Mouse (Mus musculus): ENCODE results near the gene Svs3a. TPM values are rescaled to one million over a fixed set of nuclear protein-coding genes. Genes with fewer than 3 reads are reported as not detected.
"Not testable (repeated sequence)": the region's sequence is repeated elsewhere in the genome, so short reads cannot be mapped to it uniquely, and the experiment has no call there.

Gene Svs3a
- not detected for polyA plus RNA-seq (2017; shearing (Covaris generic))

GRCm38 (mm10) chr2:164288968-164289367, at the start of gene Svs3a:
Gene Svs3a (plus strand): TSS chr2:164289268.
- ATAC-seq: not testable (repeated sequence)

DNA sequence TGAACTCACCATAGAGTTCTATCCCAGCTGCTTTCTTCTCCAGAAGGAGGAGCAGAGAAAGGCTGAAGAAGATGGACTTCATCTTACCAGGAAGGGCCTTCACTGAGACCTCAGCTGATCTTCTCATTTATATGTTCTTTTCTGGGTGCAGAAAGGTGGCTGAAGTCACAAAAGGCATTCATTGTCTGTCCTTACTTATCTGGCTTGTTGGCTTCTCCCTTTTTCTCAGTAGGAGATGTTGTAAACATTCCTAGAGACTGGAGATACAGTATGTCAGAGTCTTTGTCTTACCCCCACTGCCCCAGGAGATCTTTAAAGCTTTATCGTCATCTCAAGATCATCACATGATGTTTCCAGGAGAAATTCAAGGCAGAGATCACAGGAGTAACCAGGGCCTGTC, 32.5 kb upstream of the Svs3a start, which contains the start of gene Svs3b:
Gene Svs3b (minus strand): TSS at position 101 of the 400 bp plus-strand sequence.
- not testable (repeated sequence) for ATAC-seq

- no peak for ATAC-seq
These were observed 10.7 kb upstream of the Svs3a start, which contains the start of gene Svs4 for GRCm38 (mm10) chr2:164278359-164278758. Gene Svs4 (minus strand): TSS chr2:164278459.

DNA sequence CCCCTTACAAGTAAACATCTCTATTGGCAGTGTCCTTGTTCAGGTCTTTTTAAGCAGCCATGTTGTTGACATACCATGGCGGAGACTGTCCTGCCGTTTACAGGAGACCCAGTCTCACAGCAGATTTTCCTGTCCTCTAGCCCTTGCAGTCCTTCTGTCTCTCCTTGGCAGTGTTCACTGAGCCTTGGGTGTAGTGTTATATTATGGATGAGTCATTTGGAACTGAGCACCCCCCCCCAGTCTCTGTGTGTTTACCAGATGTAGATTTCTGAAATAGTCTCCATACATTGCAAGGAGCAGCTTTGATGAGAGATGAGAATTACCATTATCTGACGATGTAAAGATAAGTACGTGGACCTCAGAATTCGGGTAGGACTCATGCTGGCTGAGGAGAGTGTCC, 23.5 kb downstream of the Svs3a start:
- ATAC-seq: no peak

GRCm38 (mm10) chr2:164315460-164315859, 26.4 kb downstream of the Svs3a start:
- ATAC-seq: not testable (repeated sequence)

DNA sequence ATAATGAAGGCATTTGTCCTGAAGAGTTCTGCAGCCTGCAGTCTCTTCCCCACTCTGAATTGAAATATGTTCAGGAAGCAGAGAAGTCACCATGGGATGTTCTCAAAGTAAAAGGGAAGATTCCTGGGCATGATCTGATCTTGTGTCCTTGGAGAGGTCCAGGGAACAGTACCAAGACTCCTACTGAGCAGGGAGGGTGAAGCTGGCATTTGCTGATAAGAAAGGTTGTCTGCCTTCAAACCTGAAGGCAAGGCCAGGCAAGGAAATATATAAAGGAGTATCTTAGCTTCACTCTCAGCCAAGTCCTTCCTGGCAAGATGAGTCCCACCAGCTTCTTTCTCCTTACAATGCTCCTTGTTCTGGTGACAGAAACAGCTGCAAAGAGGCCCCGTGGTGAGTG, 27.4 kb downstream of the Svs3a start, which contains the start of gene Svs6:
Gene Svs6 (plus strand): TSS at position 301 of the 400 bp plus-strand sequence.
- ATAC-seq: not testable (repeated sequence)

GRCm38 (mm10) chr2:164320983-164321382, 31.9 kb downstream of the Svs3a start:
- no peak for ATAC-seq

- ATAC-seq: not testable (repeated sequence)
These were observed 43.4 kb downstream of the Svs3a start, which contains the start of gene Svs5 for GRCm38 (mm10) chr2:164332440-164332839. Gene Svs5 (plus strand): TSS chr2:164332740.

Other genes with a start within 250 kb of the Svs3a start
- 100 to 1,000 TPM; 158 to 175 TPM for gene Stk4, start 218.9 kb upstream of the Svs3a start, polyA plus RNA-seq (2017; shearing (Covaris generic))
- gene Tomm34, start 218.1 kb upstream of the Svs3a start, polyA plus RNA-seq (2017; shearing (Covaris generic)): 100 to 1,000 TPM; 132 to 139 TPM
- under 1 TPM in 1 of 2 experiments, not detected in 1; 0.22 TPM for gene Kcns1, start 118.2 kb upstream of the Svs3a start, polyA plus RNA-seq (2017; shearing (Covaris generic))
- gene Wfdc5, start 106.5 kb upstream of the Svs3a start, polyA plus RNA-seq (2017; shearing (Covaris generic)): not detected
- not detected for gene Wfdc12, start 98.7 kb upstream of the Svs3a start, polyA plus RNA-seq (2017; shearing (Covaris generic))
- gene Wfdc15a, start 89.1 kb upstream of the Svs3a start, polyA plus RNA-seq (2017; shearing (Covaris generic)): not detected
- not detected for gene Wfdc15b, start 67.6 kb upstream of the Svs3a start, polyA plus RNA-seq (2017; shearing (Covaris generic))
- not detected for gene Svs2, start 50.8 kb upstream of the Svs3a start, polyA plus RNA-seq (2017; shearing (Covaris generic))
- not detected for gene Svs3b, start 32.6 kb upstream of the Svs3a start, polyA plus RNA-seq (2017; shearing (Covaris generic))
- gene Svs4, start 10.8 kb upstream of the Svs3a start, polyA plus RNA-seq (2017; shearing (Covaris generic)): not detected
- not detected for gene Svs6, start 27.5 kb downstream of the Svs3a start, polyA plus RNA-seq (2017; shearing (Covaris generic))
- gene Svs5, start 43.5 kb downstream of the Svs3a start, polyA plus RNA-seq (2017; shearing (Covaris generic)): not detected
- gene Slpi, start 99.8 kb downstream of the Svs3a start, polyA plus RNA-seq (2017; shearing (Covaris generic)): 1 to 10 TPM in 1 of 2 experiments, under 1 TPM in 1; 0.75 to 1.1 TPM
- gene Rbpjl, start 113.9 kb downstream of the Svs3a start, polyA plus RNA-seq (2017; shearing (Covaris generic)): not detected
- gene Matn4, start 115.9 kb downstream of the Svs3a start, polyA plus RNA-seq (2017; shearing (Covaris generic)): not detected
- 10 to 100 TPM; 69.7 to 93.7 TPM for gene Sdc4, start 154.6 kb downstream of the Svs3a start, polyA plus RNA-seq (2017; shearing (Covaris generic))
- gene Sys1, start 167.7 kb downstream of the Svs3a start, polyA plus RNA-seq (2017; shearing (Covaris generic)): 10 to 100 TPM in 1 of 2 experiments, 1 to 10 TPM in 1; 8.8 to 15.1 TPM
- not detected for gene Gm20458, start 171.7 kb downstream of the Svs3a start, polyA plus RNA-seq (2017; shearing (Covaris generic))
- not detected for gene Trp53tg5, start 184.5 kb downstream of the Svs3a start, polyA plus RNA-seq (2017; shearing (Covaris generic))
- 1 to 10 TPM; 3.7 to 4.5 TPM for gene Dbndd2, start 196.8 kb downstream of the Svs3a start, polyA plus RNA-seq (2017; shearing (Covaris generic))
- 10 to 100 TPM; 17.0 to 27.0 TPM for gene Pigt, start 208.3 kb downstream of the Svs3a start, polyA plus RNA-seq (2017; shearing (Covaris generic))

All from CD4-positive, CD25-positive, alpha-beta regulatory T cell, adult 4 months (primary cell).